Mouse (Mus musculus) ES-Bruce4 (cell line): ENCODE data around the gene Mettl27.

ENCODE experiments used
- CTCF ChIP-seq: IDR thresholded peaks from one replicate; pipeline ENCODE4 v1.8.1; 2011; ENCODE audit warnings: low read depth, low read length
- POLR2A ChIP-seq: IDR thresholded peaks from one replicate; pipeline ENCODE4 v1.8.1; 2011; ENCODE audit warnings: low read length; ENCODE audit not compliant: insufficient read depth

DNA sequence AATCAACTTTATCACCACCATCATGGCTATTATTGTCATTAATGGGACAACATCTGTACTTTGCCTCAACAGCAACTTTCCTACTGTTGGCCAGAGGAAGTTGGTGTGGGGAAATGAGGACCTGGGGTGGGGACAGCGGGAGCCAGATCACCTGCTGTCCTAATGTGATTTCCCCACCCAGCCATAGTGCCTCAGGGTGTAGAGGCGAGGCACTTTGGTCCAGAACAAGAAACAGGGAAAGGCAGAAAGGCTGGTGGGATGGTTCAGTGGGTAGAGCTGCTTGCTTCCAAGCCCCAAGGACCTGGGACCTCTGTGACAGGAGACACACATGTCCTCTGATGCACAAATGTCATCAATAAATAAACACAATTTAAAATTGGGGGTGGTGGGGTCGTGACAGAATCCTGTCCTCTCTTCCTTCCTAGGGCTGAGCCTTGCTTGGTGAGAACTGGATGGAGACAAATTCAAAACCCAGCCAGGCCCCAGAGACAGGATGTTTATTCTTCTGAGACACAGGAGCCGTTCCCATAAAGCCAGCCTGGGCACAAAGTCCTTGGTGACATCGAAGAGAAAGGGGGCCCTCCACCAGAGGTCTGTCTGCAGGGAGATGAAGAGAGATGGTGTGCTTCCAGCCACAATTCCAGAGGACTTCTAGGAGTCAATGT lies 15.4 kb downstream of the Mettl27 start:
- TF ChIP-seq CTCF: no peak
- no peak for TF ChIP-seq POLR2A
